Mouse (Mus musculus) cortical plate, adult 2 months (tissue): ENCODE measurements at regions not wholly inside any gene's neighbourhood (a gene's known extent, or its start where the extent isn't known, plus 50 kb on each side); places are given as distances from the start of the nearest gene placed in this dataset.

Source experiments
- CTCF ChIP-seq: fragments of 200-500 bp; IDR thresholded peaks from 2 replicates; pipeline ENCODE4 v1.5.1; 2011; ENCODE audit warnings: mild to moderate bottlenecking, control low read depth, low read length; ENCODE audit not compliant: insufficient read depth; ENCODE audit errors: extremely low read depth
- POLR2A ChIP-seq: fragments of 200-500 bp; IDR thresholded peaks from 2 replicates; pipeline ENCODE4 v1.6.1; 2011; ENCODE audit warnings: mild to moderate bottlenecking, low read length, control low read depth; ENCODE audit not compliant: insufficient read depth; ENCODE audit errors: extremely low read depth

- TF ChIP-seq CTCF (no peak), POLR2A (no peak)
Measured at GRCm38 (mm10) chr5:127014166-127014565, 227.4 kb upstream of the Tmem132c start.
